ENCODE assay signal across 12 mouse cellular contexts in genomic region chr1:4623268-4623667, GRCm38 (mm10).
DNase-seq lines count a peak whose midpoint lies in the region; ATAC-seq lines count a peak whose summit lies in the region.
"Had no signal": no experiment of that assay in that cellular context is flagged by ENCODE, and none has a peak within 500 bp of the region (broad histone marks: within the 10 kb centered on the region; RNA-seq: fewer than 3 reads in every experiment).

No protein-coding gene starts in this region.

- intact Hi-C loops in heart, postnatal 25 days (cut with DNase I) = no loop called here

- no peak; the same call in 1 of the 2 replicates for ATAC-seq in heart, embryonic 13.5 days (ENCODE audit: extremely low read depth, insufficient number of reproducible peaks, low FRiP score, low TSS enrichment)
- ATAC-seq in midbrain, embryonic 15.5 days (replicated peaks) = no peak

- no peak overlapping the region for H3K4me2 ChIP-seq in heart, embryonic 13.5 days
- no peak overlapping the region for H3K4me2 ChIP-seq in midbrain, embryonic 15.5 days
- H3K4me2 ChIP-seq: hindbrain, embryonic 15.5 days had no signal

- DNase-seq in heart, embryonic 10.5 days (ENCODE audit: low spot score) = no peak
- DNase-seq in heart, postnatal 25 days (ENCODE audit: low spot score) = no peak
- peak; percentile 23 to 27 for DNase-seq in kidney, postnatal 36 days
- DNase-seq in lung, postnatal 4 days = peak; percentile 23 to 43
- DNase-seq in testis, postnatal 10 days (ENCODE audit: low spot score) = no peak
- DNase-seq in Muller cell, postnatal 12 days (ENCODE audit: inconsistent ontology term) = no peak
- DNase-seq: cerebellum, adult 8-10 months; right cerebral cortex, postnatal 14 days; thymus, adult 2 months had no signal

- no peak overlapping the region for H3K4me3 ChIP-seq in heart, embryonic 10.5 days
- H3K4me3 ChIP-seq in heart, embryonic 13.5 days = no peak overlapping the region
- H3K4me3 ChIP-seq in midbrain, embryonic 15.5 days = no peak overlapping the region
- H3K4me3 ChIP-seq: hindbrain, embryonic 15.5 days had no signal

- no peaks in the 10 kb centered on the region; the same call in 1 of the 2 replicates for H3K4me1 ChIP-seq in heart, embryonic 10.5 days
- peaks cover 20% of the 10 kb centered on the region for H3K4me1 ChIP-seq in heart, embryonic 13.5 days
- H3K4me1 ChIP-seq in midbrain, embryonic 15.5 days = no peaks in the 10 kb centered on the region
- H3K4me1 ChIP-seq: hindbrain, embryonic 15.5 days had no signal

- no peaks in the 10 kb centered on the region for H3K9me3 ChIP-seq in heart, embryonic 10.5 days
- no peaks in the 10 kb centered on the region for H3K9me3 ChIP-seq in heart, embryonic 13.5 days
- H3K9me3 ChIP-seq in midbrain, embryonic 15.5 days = no peaks in the 10 kb centered on the region
- H3K9me3 ChIP-seq: hindbrain, embryonic 15.5 days had no signal

- peak overlapping the region; percentile 42; the same call in 1 of the 2 replicates for H3K27ac ChIP-seq in heart, embryonic 10.5 days
- peak overlapping the region; percentile 51 for H3K27ac ChIP-seq in heart, embryonic 13.5 days (replicated peaks)
- H3K27ac ChIP-seq in midbrain, embryonic 15.5 days = no peak overlapping the region
- H3K27ac ChIP-seq: hindbrain, embryonic 15.5 days had no signal

- no peak overlapping the region for H3K9ac ChIP-seq in heart, embryonic 13.5 days
- H3K9ac ChIP-seq in midbrain, embryonic 15.5 days = no peak overlapping the region
- H3K9ac ChIP-seq: hindbrain, embryonic 15.5 days had no signal

- H3K36me3 ChIP-seq in heart, embryonic 10.5 days = no peaks in the 10 kb centered on the region
- no peaks in the 10 kb centered on the region for H3K36me3 ChIP-seq in heart, embryonic 13.5 days
- no peaks in the 10 kb centered on the region for H3K36me3 ChIP-seq in midbrain, embryonic 15.5 days (replicated peaks)
- H3K36me3 ChIP-seq: hindbrain, embryonic 15.5 days had no signal

- H3K27me3 ChIP-seq in heart, embryonic 10.5 days (ENCODE audit: insufficient read depth, poor library complexity, severe bottlenecking) = no peaks in the 10 kb centered on the region
- H3K27me3 ChIP-seq in heart, embryonic 13.5 days (replicated peaks) = no peaks in the 10 kb centered on the region
- no peaks in the 10 kb centered on the region for H3K27me3 ChIP-seq in midbrain, embryonic 15.5 days (replicated peaks)
- H3K27me3 ChIP-seq: hindbrain, embryonic 15.5 days had no signal

- 9% methylated on average over 2 of the region's 2 CpGs for WGBS in heart, embryonic 10.5 days
- WGBS in heart, embryonic 13.5 days = 6% methylated on average over 2 of the region's 2 CpGs
- WGBS in midbrain, embryonic 15.5 days = 62% methylated on average over 2 of the region's 2 CpGs

Comparison
In these comparisons a context has a peak if more than half of its experiments do, and no peak if none do; other contexts are left out.
1. DNase-seq: peak in kidney, postnatal 36 days (2 of 2) and lung, postnatal 4 days (2 of 2); none in heart, embryonic 10.5 days (single experiment), heart, postnatal 25 days (single experiment), testis, postnatal 10 days (single experiment) and Muller cell, postnatal 12 days (single experiment).